Mouse (Mus musculus) olfactory bulb, adult 2 months (tissue): ENCODE data around the gene Ecel1. TPM values are rescaled to one million over a fixed set of nuclear protein-coding genes. Genes with fewer than 3 reads are reported as not detected.
A peak's percentile ranks its signal among the peaks of the same experiment; 100 is the strongest.

ENCODE experiments used
- H3K27ac ChIP-seq: fragments of 200-500 bp; 2 replicates; pipeline ENCODE4 v1.5.1; 2012; ENCODE audit warnings: low read depth, low read length; ENCODE audit not compliant: insufficient read depth
- H3K4me1 ChIP-seq: fragments of 200-500 bp; 2 replicates; pipeline ENCODE4 v1.6.1; 2012; ENCODE audit warnings: low read length; ENCODE audit not compliant: control insufficient read depth, insufficient read depth
- H3K4me3 ChIP-seq: fragments of 200-500 bp; 2 replicates; pipeline ENCODE4 v1.5.1; 2012; ENCODE audit warnings: mild to moderate bottlenecking, low read depth, low read length, moderate library complexity; ENCODE audit not compliant: insufficient read depth
- CTCF ChIP-seq: fragments of 200-500 bp; IDR thresholded peaks from 2 replicates; pipeline ENCODE4 v1.5.1; 2012; ENCODE audit warnings: low read depth, mild to moderate bottlenecking, low read length, moderate library complexity; ENCODE audit not compliant: insufficient read depth
- POLR2A ChIP-seq: fragments of 200-500 bp; IDR thresholded peaks from 2 replicates; pipeline ENCODE4 v1.6.1; 2012; ENCODE audit warnings: mild to moderate bottlenecking, low read depth, low read length, moderate library complexity; ENCODE audit not compliant: insufficient read depth
- WGBS: fragments of 180-500 bp; shearing (Covaris S2); methylation state at CpG from one replicate; pipeline ENCODE4 v1.1.7; 2018; 5-methylcytosine and 5-hydroxymethylcytosine counted together
- polyA plus RNA-seq: library from polyadenylated mRNA; stranded (reverse); fragments of >200 nt; gene quantifications from 2 replicates; pipeline ENCODE4 v1.2.4, GENCODE M21; 2012; ENCODE audit warnings: low replicate concordance; ENCODE audit not compliant: missing spikeins, insufficient read depth, insufficient read length

Gene Ecel1
- polyA plus RNA-seq: not detected in 2 replicates

- WGBS: 12% methylated on average over 12 of the region's 12 CpGs
- H3K4me1 ChIP-seq: peaks cover 27% of the 10 kb centered on the region
- H3K4me3 ChIP-seq: peak within 1 kb of the TSS; percentile 43
- H3K27ac ChIP-seq: no peak within 1 kb of the TSS
- TF ChIP-seq POLR2A (no peak), CTCF (no peak)
Measured at GRCm38 (mm10) chr1:87156199-87156587, at the start of gene Ecel1. Gene Ecel1 (minus strand): TSS chr1:87156521.

GRCm38 (mm10) chr1:87205502-87205901 is 49.2 kb upstream of the Ecel1 start:
- no peak for TF ChIP-seq POLR2A
- no peak for TF ChIP-seq CTCF
- H3K4me3 ChIP-seq: no peak overlapping the region
- no peaks in the 10 kb centered on the region; the same call in 1 of the 2 replicates for H3K4me1 ChIP-seq
- WGBS: 40% methylated on average over 3 of the region's 3 CpGs
- no peak overlapping the region for H3K27ac ChIP-seq

- no peak overlapping the region for H3K27ac ChIP-seq
- no peak overlapping the region for H3K4me3 ChIP-seq
- no peak for TF ChIP-seq POLR2A
- no peak for TF ChIP-seq CTCF
- 77% methylated on average over 6 of the region's 6 CpGs for WGBS
- no peaks in the 10 kb centered on the region; the same call in 1 of the 2 replicates for H3K4me1 ChIP-seq
Measured at GRCm38 (mm10) chr1:87205038-87205437, 48.7 kb upstream of the Ecel1 start.

GRCm38 (mm10) chr1:87204465-87204864 is 48.1 kb upstream of the Ecel1 start, which contains the start of gene Chrng:
Gene Chrng (plus strand): TSS chr1:87204657.
- no peak for TF ChIP-seq CTCF
- no peak for TF ChIP-seq POLR2A
- Histone ChIP-seq H3K4me1 (no peaks in the 10 kb centered on the region; the same call in 1 of the 2 replicates), H3K27ac (no peak within 1 kb of the TSS), H3K4me3 (no peak within 1 kb of the TSS)
- WGBS: 92% methylated on average over 7 of the region's 7 CpGs

- no peak overlapping the region for H3K4me3 ChIP-seq
- no peak overlapping the region for H3K27ac ChIP-seq
- TF ChIP-seq CTCF (no peak), POLR2A (no peak)
- 81% methylated on average over 5 of the region's 5 CpGs for WGBS
- no peaks in the 10 kb centered on the region; the same call in 1 of the 2 replicates for H3K4me1 ChIP-seq
Measured at GRCm38 (mm10) chr1:87203779-87204178, 47.5 kb upstream of the Ecel1 start.

GRCm38 (mm10) chr1:87201848-87202247 is 45.5 kb upstream of the Ecel1 start:
- H3K4me1 ChIP-seq: no peaks in the 10 kb centered on the region; the same call in 1 of the 2 replicates
- 24% methylated on average over 1 of the region's 1 CpGs for WGBS
- H3K27ac ChIP-seq: no peak overlapping the region
- no peak overlapping the region for H3K4me3 ChIP-seq
- no peak for TF ChIP-seq CTCF
- TF ChIP-seq POLR2A: no peak

GRCm38 (mm10) chr1:87200811-87201210 is 44.5 kb upstream of the Ecel1 start:
- WGBS: 55% methylated on average over 2 of the region's 2 CpGs
- H3K27ac ChIP-seq: no peak overlapping the region
- H3K4me1 ChIP-seq: no peaks in the 10 kb centered on the region
- no peak for TF ChIP-seq POLR2A
- TF ChIP-seq CTCF: no peak
- no peak overlapping the region for H3K4me3 ChIP-seq

GRCm38 (mm10) chr1:87198119-87199065 is 42.1 kb upstream of the Ecel1 start:
- Histone ChIP-seq H3K27ac (no peak overlapping the region), H3K4me3 (no peak overlapping the region), H3K4me1 (no peaks in the 10 kb centered on the region)
- TF ChIP-seq POLR2A: no peak
- WGBS: 80% methylated on average over 12 of the region's 12 CpGs

- Histone ChIP-seq H3K4me1 (no peaks in the 10 kb centered on the region), H3K4me3 (no peak overlapping the region), H3K27ac (no peak overlapping the region)
- 77% methylated on average over 9 of the region's 9 CpGs for WGBS
- no peak for TF ChIP-seq CTCF
- no peak for TF ChIP-seq POLR2A
Measured at GRCm38 (mm10) chr1:87197296-87197695, 41.0 kb upstream of the Ecel1 start.
